Mouse (Mus musculus) forebrain, embryonic 14.5 days (tissue): ENCODE measurements around the gene Nkain1. TPM values are rescaled to one million over a fixed set of nuclear protein-coding genes. Genes with fewer than 3 reads are reported as not detected.

ENCODE experiments used
- ATAC-seq: fragments of 200-750 bp; cut with Nextera tagmentation; 2 replicates; pipeline ENCODE4 v1.8.0; 2017; ENCODE audit warnings: mild to moderate bottlenecking, moderate library complexity
- DNase-seq: peaks from one replicate; pipeline ENCODE4 v3.0.0-alpha.2; 2015; ENCODE audit warnings: low spot score
- H3K27ac ChIP-seq: fragments of 300-500 bp; sonication (generic); 2 replicates; pipeline ENCODE4 v1.5.1; 2014; ENCODE audit warnings: low read depth, mild to moderate bottlenecking, control low read depth, low read length, moderate library complexity
- H3K27me3 ChIP-seq: fragments of 300-500 bp; sonication (generic); replicated peaks from 2 replicates; pipeline ENCODE4 v1.6.1; 2014; ENCODE audit warnings: low read length, control low read depth, mixed read lengths; ENCODE audit not compliant: control insufficient read depth, insufficient read depth
- H3K36me3 ChIP-seq: fragments of 300-500 bp; sonication (generic); 2 replicates; pipeline ENCODE4 v1.6.1; 2014; ENCODE audit warnings: low read length, control low read depth; ENCODE audit not compliant: control insufficient read depth, insufficient read depth
- H3K4me1 ChIP-seq: fragments of 300-500 bp; sonication (generic); 2 replicates; pipeline ENCODE4 v1.6.1; 2014; ENCODE audit warnings: antibody characterized with exemption, low read length, control low read depth; ENCODE audit not compliant: control insufficient read depth, insufficient read depth
- H3K4me2 ChIP-seq: fragments of 300-500 bp; sonication (generic); 2 replicates; pipeline ENCODE4 v1.6.1; 2014; ENCODE audit warnings: mild to moderate bottlenecking, control low read depth, low read length
- H3K4me3 ChIP-seq: fragments of 300-500 bp; sonication (generic); 2 replicates; pipeline ENCODE4 v1.5.1; 2014; ENCODE audit warnings: low read depth, low read length, control low read depth
- H3K9ac ChIP-seq: fragments of 300-500 bp; sonication (generic); 2 replicates; pipeline ENCODE4 v1.6.1; 2014; ENCODE audit warnings: mild to moderate bottlenecking, low read length, control low read depth, moderate library complexity
- H3K9me3 ChIP-seq: fragments of 300-500 bp; sonication (generic); replicated peaks from 2 replicates; pipeline ENCODE4 v1.6.1; 2016; ENCODE audit warnings: low read length, control low read depth, mixed read lengths; ENCODE audit not compliant: control insufficient read depth
- WGBS: fragments of 180-500 bp; shearing (Covaris S2); extraction: QIAGEN DNeasy Blood & Tissue Kit; methylation state at CpG from one replicate; pipeline ENCODE4 v1.1.7; 2014; 5-methylcytosine and 5-hydroxymethylcytosine counted together
- polyA plus RNA-seq: library from polyadenylated mRNA; unstranded; fragments of >200 nt; fragmentation: Nextera tagmentation; extraction: Ambion mirVana; gene quantifications from 2 replicates; pipeline ENCODE4 v1.2.1, GENCODE M21; 2014

Nkain1 gene
- polyA plus RNA-seq, 1 experiment from 2014 or later: 12.6 TPM

DNA sequence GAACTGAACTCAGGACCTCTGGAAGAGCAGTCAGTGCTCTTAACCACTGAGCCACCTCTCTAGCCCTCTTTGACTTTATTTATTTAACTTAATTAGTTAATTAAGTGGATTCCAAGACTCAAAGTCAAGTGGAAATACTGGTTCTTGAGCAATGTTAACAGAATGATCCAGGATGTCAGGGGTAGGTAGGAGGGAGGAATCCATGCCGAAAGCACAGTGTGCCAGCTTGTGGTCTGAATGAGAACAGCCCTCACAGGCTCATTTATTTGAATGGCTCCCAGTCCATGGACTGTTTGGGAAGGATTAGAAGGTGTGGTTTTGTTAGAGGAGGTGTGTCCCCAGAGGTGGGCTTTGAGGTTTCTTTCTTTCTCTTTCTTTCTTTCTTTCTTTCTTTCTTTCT, 46.2 kb downstream of the Nkain1 start:
- H3K36me3 ChIP-seq: peaks cover 18% of the 10 kb centered on the region
- H3K4me1 ChIP-seq: no peaks in the 10 kb centered on the region
- H3K4me3 ChIP-seq: no peak overlapping the region
- no peaks in the 10 kb centered on the region for H3K27me3 ChIP-seq
- 92% methylated on average over 1 of the region's 1 CpGs for WGBS
- H3K9ac ChIP-seq: no peak overlapping the region
- DNase-seq: no peak
- no peaks in the 10 kb centered on the region for H3K9me3 ChIP-seq
- no peak overlapping the region for H3K4me2 ChIP-seq
- no peak overlapping the region for H3K27ac ChIP-seq
- no peak for ATAC-seq

GRCm38 (mm10) chr4:130525041-130525440, 48.9 kb downstream of the Nkain1 start:
- H3K27ac ChIP-seq: no peak overlapping the region
- H3K36me3 ChIP-seq: 0 out of 2 replicates have a peak, but pooled peaks cover 6% of the 10 kb centered on the region
- no peak overlapping the region for H3K4me3 ChIP-seq
- H3K4me1 ChIP-seq: no peaks in the 10 kb centered on the region
- no peak for DNase-seq
- H3K4me2 ChIP-seq: no peak overlapping the region
- no peak for ATAC-seq
- H3K9me3 ChIP-seq: no peaks in the 10 kb centered on the region
- H3K9ac ChIP-seq: no peak overlapping the region
- no peaks in the 10 kb centered on the region for H3K27me3 ChIP-seq
- 80% methylated on average over 1 of the region's 1 CpGs for WGBS

- no peak overlapping the region for H3K9ac ChIP-seq
- no peak overlapping the region for H3K27ac ChIP-seq
- DNase-seq (no peak), ATAC-seq (no peak)
- no peak overlapping the region for H3K4me3 ChIP-seq
- no peaks in the 10 kb centered on the region for H3K4me1 ChIP-seq
- H3K9me3 ChIP-seq: no peaks in the 10 kb centered on the region
- no peaks in the 10 kb centered on the region for H3K36me3 ChIP-seq
- no peaks in the 10 kb centered on the region for H3K27me3 ChIP-seq
- WGBS: 94% methylated on average over 6 of the region's 6 CpGs
- H3K4me2 ChIP-seq: no peak overlapping the region
Measured at GRCm38 (mm10) chr4:130521466-130521865, 52.5 kb downstream of the Nkain1 start.

- peak overlapping the region; percentile 65 for H3K4me3 ChIP-seq
- no peaks in the 10 kb centered on the region for H3K36me3 ChIP-seq
- ATAC-seq (peak; percentile 62), DNase-seq (no peak)
- H3K4me1 ChIP-seq: no peaks in the 10 kb centered on the region
- H3K9me3 ChIP-seq: no peaks in the 10 kb centered on the region
- H3K27ac ChIP-seq: no peak overlapping the region; the same call in 1 of the 2 replicates
- 0% methylated on average over 9 of the region's 9 CpGs for WGBS
- 0 out of 2 replicates have a peak overlapping the region, but pooled peaks have one; percentile 32 for H3K9ac ChIP-seq
- H3K27me3 ChIP-seq: no peaks in the 10 kb centered on the region
- peak overlapping the region; percentile 77 for H3K4me2 ChIP-seq
Measured at GRCm38 (mm10) chr4:130520482-130520851, 53.5 kb downstream of the Nkain1 start.

GRCm38 (mm10) chr4:130519567-130520481, 54.1 kb downstream of the Nkain1 start:
- under 1% methylated on average over 40 of the region's 40 CpGs for WGBS
- Histone ChIP-seq H3K4me1 (no peaks in the 10 kb centered on the region), H3K4me3 (peak overlapping the region; percentile 65), H3K36me3 (no peaks in the 10 kb centered on the region), H3K4me2 (peak overlapping the region; percentile 77), H3K27ac (peak overlapping the region; percentile 88), H3K27me3 (no peaks in the 10 kb centered on the region), H3K9me3 (no peaks in the 10 kb centered on the region), H3K9ac (peak overlapping the region; percentile 94)
- ATAC-seq: peak; percentile 99
- DNase-seq: peak; percentile 98

DNA sequence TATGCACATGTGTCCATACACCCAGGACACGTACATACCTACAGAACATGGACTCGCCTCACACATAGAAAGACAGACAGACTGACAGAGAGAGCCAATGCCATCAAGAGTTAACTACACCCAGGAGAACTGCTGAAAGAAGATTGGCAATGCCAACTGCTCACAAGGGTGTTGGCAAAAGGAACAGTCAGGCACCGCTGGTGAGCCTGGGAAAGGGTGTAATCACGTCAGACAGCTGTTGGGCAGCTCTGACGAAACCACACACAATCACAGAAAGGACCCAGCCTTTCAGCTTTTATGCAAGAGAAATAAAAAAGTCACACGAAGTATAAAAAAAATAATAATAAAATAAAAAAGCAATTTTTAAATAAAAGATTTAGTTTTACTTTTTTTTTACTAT, 57.5 kb downstream of the Nkain1 start:
- H3K9ac ChIP-seq: no peak overlapping the region
- H3K36me3 ChIP-seq: no peaks in the 10 kb centered on the region
- H3K27me3 ChIP-seq: no peaks in the 10 kb centered on the region
- H3K27ac ChIP-seq: no peak overlapping the region
- 79% methylated on average over 6 of the region's 6 CpGs for WGBS
- H3K4me3 ChIP-seq: no peak overlapping the region
- no peaks in the 10 kb centered on the region for H3K9me3 ChIP-seq
- no peak overlapping the region for H3K4me2 ChIP-seq
- no peaks in the 10 kb centered on the region for H3K4me1 ChIP-seq
- DNase-seq: no peak
- no peak for ATAC-seq

Other genes with a start within 250 kb of the Nkain1 start
- 91.3 and 91.7 TPM in 2 replicates for gene Zcchc17, start 214.2 kb downstream of the Nkain1 start, polyA plus RNA-seq
- 143 and 160 TPM in 2 replicates for gene Snrnp40, start 214.0 kb downstream of the Nkain1 start, polyA plus RNA-seq
- gene Pum1, start 89.1 kb upstream of the Nkain1 start, polyA plus RNA-seq: 91.6 and 116 TPM in 2 replicates
- gene Sdc3, start 218.4 kb upstream of the Nkain1 start, polyA plus RNA-seq: 47.6 and 61.2 TPM in 2 replicates